Comparison of ENCODE assay signal across 14 mouse cellular contexts in genomic region chr1:22626295-22626694, GRCm38 (mm10).
"Had no signal": no experiment of that assay in that cellular context is flagged by ENCODE, and none has a peak within 500 bp of the region (broad histone marks: within the 10 kb centered on the region; RNA-seq: fewer than 3 reads in every experiment).

No protein-coding gene starts in this region.

- DNase-seq: right cerebral cortex, adult 18-20 months; right cerebral cortex, postnatal 25 days; right cerebral cortex, postnatal 4 days; spleen, adult 18-20 months; thymus, adult 18-20 months; thymus, postnatal 14 days; thymus, postnatal 36 days had no signal

- H3K4me3 ChIP-seq: lung, embryonic 15.5 days; midbrain, embryonic 10.5 days; midbrain, embryonic 12.5 days; myocyte; neural tube, embryonic 13.5 days; neural tube, embryonic 15.5 days had no signal

- H3K27ac ChIP-seq: lung, embryonic 15.5 days; midbrain, embryonic 10.5 days; midbrain, embryonic 12.5 days; neural tube, embryonic 13.5 days; neural tube, embryonic 15.5 days had no signal

- ATAC-seq: midbrain, embryonic 16.5 days had no signal
